Mouse (Mus musculus): ENCODE measurements around the gene Klhl31. TPM values are rescaled to one million over a fixed set of nuclear protein-coding genes. Genes with fewer than 3 reads are reported as not detected.
A peak's percentile ranks its signal among the peaks of the same experiment; 100 is the strongest.

The Klhl31 gene
- polyA plus RNA-seq, 1 experiment from 2014 or later: 0.36 TPM

DNA sequence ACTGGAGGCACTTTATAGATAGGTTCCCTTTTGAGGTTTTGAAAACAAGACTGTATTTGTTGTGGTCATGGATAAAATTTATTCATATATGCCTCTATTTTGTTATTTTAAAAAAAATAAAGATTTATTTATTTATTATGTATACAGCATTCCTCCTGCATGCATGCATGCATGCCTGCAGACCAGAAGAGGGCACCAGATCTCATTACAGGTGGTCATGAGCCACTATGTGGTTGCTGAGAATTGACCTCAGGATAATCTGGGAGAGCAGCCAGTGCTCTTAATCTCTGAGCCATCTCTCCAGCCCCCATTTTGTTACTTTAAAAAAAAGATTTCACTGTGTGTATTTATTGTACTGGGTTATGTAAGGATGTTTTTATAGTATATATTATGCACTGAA, 25.5 kb upstream of the Klhl31 start:
- no peak overlapping the region for H3K9ac ChIP-seq (replicated peaks; ENCODE audit: low read depth)
- H3K4me1 ChIP-seq (ENCODE audit: insufficient read depth, low read depth, low read length): no peaks in the 10 kb centered on the region
- H3K36me3 ChIP-seq (ENCODE audit: insufficient read depth, low read length): no peaks in the 10 kb centered on the region
- ATAC-seq: no peak
- H3K9me3 ChIP-seq (ENCODE audit: low read length): no peaks in the 10 kb centered on the region
- H3K27ac ChIP-seq (ENCODE audit: low read length): no peak overlapping the region
- no peak overlapping the region for H3K4me2 ChIP-seq (replicated peaks; ENCODE audit: low read depth, low read length)
- no peaks in the 10 kb centered on the region for H3K27me3 ChIP-seq (replicated peaks; ENCODE audit: insufficient read depth, low read length)
- no peak for TF ChIP-seq EP300 (IDR thresholded peaks at IDR 0.05)
- peak; percentile 69 for TF ChIP-seq CTCF (IDR thresholded peaks at IDR 0.05)
- DNase-seq (ENCODE audit: low spot score): peak; percentile 31
- no peak overlapping the region for H3K4me3 ChIP-seq (ENCODE audit: low read depth, low read length)

DNA sequence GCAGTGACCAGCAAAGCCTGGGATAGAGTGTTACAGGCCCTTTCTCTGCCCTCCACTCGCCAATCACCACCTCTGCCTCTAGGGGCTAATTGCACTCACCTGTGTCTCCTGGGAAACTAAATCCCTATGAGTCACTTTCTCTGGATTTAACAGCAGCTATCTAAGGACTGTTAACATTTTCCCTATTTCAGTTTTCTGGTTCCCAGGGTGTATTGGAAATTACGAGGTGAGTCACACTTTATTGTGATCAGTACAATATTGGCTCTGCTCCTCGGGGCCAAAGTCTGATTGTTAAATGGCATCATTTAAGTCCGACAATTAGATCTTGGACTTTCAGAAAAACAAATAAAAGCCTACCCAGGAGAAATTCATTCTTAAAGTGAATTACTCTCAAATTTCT, 24.0 kb upstream of the Klhl31 start:
- no peak for TF ChIP-seq EP300 (IDR thresholded peaks at IDR 0.05)
- TF ChIP-seq CTCF (IDR thresholded peaks at IDR 0.05): no peak
- no peak for DNase-seq (ENCODE audit: low spot score)
- Histone ChIP-seq H3K4me3 (ENCODE audit: low read depth, low read length) (no peak overlapping the region), H3K27ac (ENCODE audit: low read length) (no peak overlapping the region), H3K4me1 (ENCODE audit: insufficient read depth, low read depth, low read length) (no peaks in the 10 kb centered on the region), H3K36me3 (ENCODE audit: insufficient read depth, low read length) (no peaks in the 10 kb centered on the region), H3K27me3 (replicated peaks; ENCODE audit: insufficient read depth, low read length) (no peaks in the 10 kb centered on the region), H3K9ac (replicated peaks; ENCODE audit: low read depth) (no peak overlapping the region), H3K4me2 (replicated peaks; ENCODE audit: low read depth, low read length) (no peak overlapping the region), H3K9me3 (ENCODE audit: low read length) (no peaks in the 10 kb centered on the region)
- WGBS: 86% methylated on average over 4 of the region's 4 CpGs
- ATAC-seq: no peak

GRCm38 (mm10) chr9:77615868-77616267, 20.4 kb upstream of the Klhl31 start:
- no peak overlapping the region for H3K9ac ChIP-seq (replicated peaks; ENCODE audit: low read depth)
- WGBS: 66% methylated on average over 4 of the region's 4 CpGs
- H3K9me3 ChIP-seq (ENCODE audit: low read length): no peaks in the 10 kb centered on the region
- DNase-seq (ENCODE audit: low spot score) (no peak), ATAC-seq (no peak)
- H3K4me1 ChIP-seq (ENCODE audit: insufficient read depth, low read depth, low read length): no peaks in the 10 kb centered on the region
- H3K27me3 ChIP-seq (replicated peaks; ENCODE audit: insufficient read depth, low read length): no peaks in the 10 kb centered on the region
- H3K4me3 ChIP-seq (ENCODE audit: low read depth, low read length): no peak overlapping the region
- H3K27ac ChIP-seq (ENCODE audit: low read length): no peak overlapping the region
- TF ChIP-seq CTCF (IDR thresholded peaks at IDR 0.05) (no peak), EP300 (IDR thresholded peaks at IDR 0.05) (no peak)
- H3K36me3 ChIP-seq (ENCODE audit: insufficient read depth, low read length): no peaks in the 10 kb centered on the region
- no peak overlapping the region for H3K4me2 ChIP-seq (replicated peaks; ENCODE audit: low read depth, low read length)

DNA sequence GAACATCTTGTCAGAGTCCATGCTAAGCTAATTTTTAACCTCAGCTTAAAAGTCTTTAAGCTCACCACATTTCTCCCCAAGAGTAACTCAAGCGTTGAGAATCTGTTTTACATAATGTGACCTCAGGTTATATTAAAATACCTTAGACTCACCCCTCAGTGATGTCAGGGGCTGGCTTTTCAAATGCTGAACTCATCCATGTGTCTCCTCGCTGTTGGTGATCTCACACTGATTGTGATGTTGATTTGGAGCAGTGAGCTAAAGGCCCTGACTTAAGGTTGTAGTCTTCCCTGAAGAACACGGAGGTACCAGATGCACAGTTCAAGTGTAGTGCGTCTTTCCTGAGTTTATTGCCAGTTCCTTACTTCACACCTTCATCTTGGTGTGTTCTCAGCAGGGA, 19.5 kb upstream of the Klhl31 start:
- H3K4me1 ChIP-seq (ENCODE audit: insufficient read depth, low read depth, low read length): no peaks in the 10 kb centered on the region
- H3K4me3 ChIP-seq (ENCODE audit: low read depth, low read length): no peak overlapping the region
- no peak for ATAC-seq
- no peaks in the 10 kb centered on the region for H3K27me3 ChIP-seq (replicated peaks; ENCODE audit: insufficient read depth, low read length)
- 65% methylated on average over 4 of the region's 4 CpGs for WGBS
- no peak overlapping the region for H3K9ac ChIP-seq (replicated peaks; ENCODE audit: low read depth)
- TF ChIP-seq CTCF (IDR thresholded peaks at IDR 0.05) (no peak), EP300 (IDR thresholded peaks at IDR 0.05) (no peak)
- H3K4me2 ChIP-seq (replicated peaks; ENCODE audit: low read depth, low read length): no peak overlapping the region
- no peak for DNase-seq (ENCODE audit: low spot score)
- no peaks in the 10 kb centered on the region for H3K9me3 ChIP-seq (ENCODE audit: low read length)
- H3K36me3 ChIP-seq (ENCODE audit: insufficient read depth, low read length): no peaks in the 10 kb centered on the region
- H3K27ac ChIP-seq (ENCODE audit: low read length): no peak overlapping the region

- TF ChIP-seq EP300 (IDR thresholded peaks at IDR 0.05): no peak
- no peak for TF ChIP-seq CTCF (IDR thresholded peaks at IDR 0.05)
- ATAC-seq (no peak), DNase-seq (ENCODE audit: low spot score) (no peak)
- Histone ChIP-seq H3K9me3 (ENCODE audit: low read length) (no peaks in the 10 kb centered on the region), H3K9ac (replicated peaks; ENCODE audit: low read depth) (no peak overlapping the region), H3K36me3 (ENCODE audit: insufficient read depth, low read length) (no peaks in the 10 kb centered on the region), H3K4me3 (ENCODE audit: low read depth, low read length) (no peak overlapping the region), H3K27me3 (replicated peaks; ENCODE audit: insufficient read depth, low read length) (no peaks in the 10 kb centered on the region), H3K4me2 (replicated peaks; ENCODE audit: low read depth, low read length) (no peak overlapping the region), H3K27ac (ENCODE audit: low read length) (no peak overlapping the region), H3K4me1 (ENCODE audit: insufficient read depth, low read depth, low read length) (no peaks in the 10 kb centered on the region)
- 58% methylated on average over 6 of the region's 6 CpGs for WGBS
Measured at GRCm38 (mm10) chr9:77617751-77618150, 18.5 kb upstream of the Klhl31 start.

GRCm38 (mm10) chr9:77618392-77618791, 17.9 kb upstream of the Klhl31 start:
- H3K27ac ChIP-seq (ENCODE audit: low read length): no peak overlapping the region
- H3K9ac ChIP-seq (replicated peaks; ENCODE audit: low read depth): no peak overlapping the region
- no peak for DNase-seq (ENCODE audit: low spot score)
- no peak for TF ChIP-seq EP300 (IDR thresholded peaks at IDR 0.05)
- no peak for ATAC-seq
- H3K4me1 ChIP-seq (ENCODE audit: insufficient read depth, low read depth, low read length): no peaks in the 10 kb centered on the region
- no peaks in the 10 kb centered on the region for H3K27me3 ChIP-seq (replicated peaks; ENCODE audit: insufficient read depth, low read length)
- H3K4me3 ChIP-seq (ENCODE audit: low read depth, low read length): no peak overlapping the region
- H3K4me2 ChIP-seq (replicated peaks; ENCODE audit: low read depth, low read length): no peak overlapping the region
- no peaks in the 10 kb centered on the region for H3K36me3 ChIP-seq (ENCODE audit: insufficient read depth, low read length)
- WGBS: 59% methylated on average over 2 of the region's 2 CpGs
- H3K9me3 ChIP-seq (ENCODE audit: low read length): no peaks in the 10 kb centered on the region

GRCm38 (mm10) chr9:77620077-77620476, 16.2 kb upstream of the Klhl31 start:
- ATAC-seq: no peak
- 80% methylated on average over 6 of the region's 6 CpGs for WGBS
- H3K36me3 ChIP-seq (ENCODE audit: insufficient read depth, low read length): no peaks in the 10 kb centered on the region

More at GRCm38 (mm10) chr9:77620077-77620476, 16.2 kb upstream of the Klhl31 start:
- no peak overlapping the region for H3K4me2 ChIP-seq (replicated peaks; ENCODE audit: low read depth, low read length)
- H3K27ac ChIP-seq (ENCODE audit: low read length): no peak overlapping the region
- no peak for DNase-seq (ENCODE audit: low spot score)
- H3K9ac ChIP-seq (replicated peaks; ENCODE audit: low read depth): no peak overlapping the region
- H3K4me1 ChIP-seq (ENCODE audit: insufficient read depth, low read depth, low read length): no peaks in the 10 kb centered on the region
- no peaks in the 10 kb centered on the region for H3K9me3 ChIP-seq (ENCODE audit: low read length)
- TF ChIP-seq EP300 (IDR thresholded peaks at IDR 0.05): no peak
- TF ChIP-seq CTCF (IDR thresholded peaks at IDR 0.05): no peak
- no peaks in the 10 kb centered on the region for H3K27me3 ChIP-seq (replicated peaks; ENCODE audit: insufficient read depth, low read length)
- H3K4me3 ChIP-seq (ENCODE audit: low read depth, low read length): no peak overlapping the region

Data from lung, postnatal 0 days (tissue).